Mouse (Mus musculus) G1E (cell line): ENCODE measurements around the gene Clybl. TPM values are rescaled to one million over a fixed set of nuclear protein-coding genes. Genes with fewer than 3 reads are reported as not detected.

ENCODE experiments used
- ATAC-seq: 2 replicates; pipeline ENCODE4 v1.8.0; 2016; ENCODE audit warnings: mild to moderate bottlenecking; ENCODE audit not compliant: insufficient number of reproducible peaks, poor library complexity, low FRiP score, severe bottlenecking; ENCODE audit errors: extremely low read depth
- DNase-seq: peaks from one replicate; pipeline ENCODE4 v3.0.0; 2012; ENCODE audit warnings: low spot score
- H3K27me3 ChIP-seq: 2 replicates; pipeline ENCODE4 v1.6.1; 2012; ENCODE audit warnings: mild to moderate bottlenecking, low read length, inconsistent platforms; ENCODE audit not compliant: insufficient read depth
- H3K36me3 ChIP-seq: replicated peaks from 2 replicates; pipeline ENCODE3; 2012; ENCODE audit warnings: mild to moderate bottlenecking, inconsistent platforms
- H3K4me1 ChIP-seq: 2 replicates; pipeline ENCODE4 v1.6.1; 2012; ENCODE audit warnings: low read depth, low read length, inconsistent platforms, mixed read lengths; ENCODE audit not compliant: insufficient read depth
- H3K4me3 ChIP-seq: 2 replicates; pipeline ENCODE4 v1.5.1; 2012; ENCODE audit warnings: low read depth, mild to moderate bottlenecking, inconsistent platforms, low read length, moderate library complexity, mixed read lengths
- H3K9me3 ChIP-seq: replicated peaks from 2 replicates; pipeline ENCODE4 v1.6.1; 2012; ENCODE audit warnings: inconsistent platforms
- CTCF ChIP-seq: IDR thresholded peaks from 2 replicates; pipeline ENCODE4 v1.5.1; 2012; ENCODE audit warnings: low read depth, low read length, inconsistent platforms, mixed read lengths
- GATA1 ChIP-seq: IDR thresholded peaks from 2 replicates; pipeline ENCODE4 v1.6.1; 2012; ENCODE audit warnings: borderline replicate concordance, low read length, inconsistent platforms, mixed read lengths
- GATA2 ChIP-seq: IDR thresholded peaks from 2 replicates; pipeline ENCODE4 v1.6.1; 2012; ENCODE audit warnings: low read depth, low read length, inconsistent platforms, borderline replicate concordance
- POLR2AphosphoS5 ChIP-seq: IDR thresholded peaks from 2 replicates; pipeline ENCODE4 v1.6.1; 2012; ENCODE audit warnings: low read depth, low read length, inconsistent platforms; ENCODE audit not compliant: insufficient replicate concordance
- TAL1 ChIP-seq: conservative IDR thresholded peaks from 2 replicates; pipeline ENCODE4 v1.6.1; 2012; ENCODE audit warnings: low read depth, low read length, inconsistent platforms, mixed read lengths
- polyA plus RNA-seq: library from polyadenylated mRNA; stranded (reverse); fragments of >175 nt; gene quantifications from 2 replicates; pipeline ENCODE4 v1.2.3, GENCODE M21; 2012
- total RNA-seq, 2 experiments: library from RNA; stranded (forward) in 1 of 2; stranded (reverse) in 1 of 2; fragments of 200-1000 nt in 1 of 2; fragments of >200 nt in 1 of 2; fragmentation: Nextera tagmentation in 1 of 2; gene quantifications; 2 replicates each; pipeline ENCODE4 v1.2.3; 2014 to 2017

Gene Clybl
- total and polyA plus RNA-seq, 3 experiments = 44.6 to 263 (median 45.1) TPM

DNA sequence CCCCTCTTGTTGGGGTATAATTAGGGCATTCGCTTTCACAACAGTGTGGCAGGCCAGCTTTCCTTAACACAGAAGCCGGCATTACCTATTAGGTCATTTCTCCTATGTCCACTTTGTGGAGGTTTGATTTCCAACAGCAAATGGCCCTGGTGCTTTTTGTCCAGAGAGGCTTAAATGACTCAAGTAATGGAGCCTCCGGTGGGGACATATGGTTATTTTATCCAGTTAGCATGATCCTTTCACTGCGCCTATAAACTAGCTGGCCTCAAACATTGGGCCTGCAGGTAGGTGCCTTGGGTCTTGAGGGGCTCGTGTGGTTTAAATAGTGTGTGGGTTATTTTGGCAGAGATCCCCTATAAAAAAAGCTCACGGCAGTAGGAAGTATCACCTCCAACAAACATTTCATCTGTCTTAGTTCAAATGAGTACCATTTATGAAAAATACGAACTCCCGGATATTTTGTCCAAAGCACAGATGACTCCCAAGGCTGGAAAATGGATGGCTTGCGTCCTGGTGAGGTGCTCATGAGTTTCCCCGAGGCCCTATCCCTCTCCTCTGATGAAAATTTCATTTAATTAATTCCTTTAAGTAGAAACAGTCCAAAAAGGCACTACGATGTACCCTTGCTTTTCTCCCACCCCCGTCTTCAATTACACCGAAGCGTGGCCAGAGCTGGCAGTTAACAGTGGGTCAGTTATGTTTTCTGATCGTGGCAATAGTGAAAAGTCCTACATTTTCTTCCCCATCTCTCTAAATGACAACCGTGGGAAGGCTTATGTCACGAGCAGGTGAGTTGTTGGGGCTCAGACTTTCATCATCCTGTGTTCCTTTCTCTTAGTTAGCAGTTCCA is 205.0 kb downstream of the Clybl start:
- Histone ChIP-seq H3K4me3 (no peak overlapping the region), H3K9me3 (no peaks in the 10 kb centered on the region), H3K36me3 (peaks cover 19% of the 10 kb centered on the region), H3K4me1 (no peaks in the 10 kb centered on the region), H3K27me3 (no peaks in the 10 kb centered on the region)
- no peak for ATAC-seq
- TF ChIP-seq GATA1 = no peak
- no peak for TF ChIP-seq TAL1
- TF ChIP-seq POLR2AphosphoS5 = no peak
- TF ChIP-seq GATA2 = no peak
- TF ChIP-seq CTCF = no peak
- DNase-seq = no peak

DNA sequence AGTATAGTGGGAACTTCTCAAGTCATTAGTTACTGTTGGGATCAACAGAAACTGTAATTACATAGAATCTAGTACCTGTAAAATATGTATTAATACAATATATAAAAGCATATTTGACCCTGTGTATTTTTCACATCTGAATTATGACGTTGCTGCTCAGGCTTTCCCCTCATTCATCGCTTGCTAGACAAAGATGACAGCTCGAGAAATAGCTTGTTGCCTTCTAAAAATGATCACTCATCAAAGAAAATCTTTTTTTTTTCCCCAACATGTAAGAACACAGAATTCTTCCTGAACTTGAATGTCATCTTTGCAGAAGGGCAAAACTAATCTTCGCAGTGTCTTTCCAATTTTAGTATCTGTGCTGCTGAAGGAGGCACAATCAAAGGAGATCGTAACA is 206.3 kb downstream of the Clybl start:
- no peak overlapping the region for H3K4me3 ChIP-seq

DNA sequence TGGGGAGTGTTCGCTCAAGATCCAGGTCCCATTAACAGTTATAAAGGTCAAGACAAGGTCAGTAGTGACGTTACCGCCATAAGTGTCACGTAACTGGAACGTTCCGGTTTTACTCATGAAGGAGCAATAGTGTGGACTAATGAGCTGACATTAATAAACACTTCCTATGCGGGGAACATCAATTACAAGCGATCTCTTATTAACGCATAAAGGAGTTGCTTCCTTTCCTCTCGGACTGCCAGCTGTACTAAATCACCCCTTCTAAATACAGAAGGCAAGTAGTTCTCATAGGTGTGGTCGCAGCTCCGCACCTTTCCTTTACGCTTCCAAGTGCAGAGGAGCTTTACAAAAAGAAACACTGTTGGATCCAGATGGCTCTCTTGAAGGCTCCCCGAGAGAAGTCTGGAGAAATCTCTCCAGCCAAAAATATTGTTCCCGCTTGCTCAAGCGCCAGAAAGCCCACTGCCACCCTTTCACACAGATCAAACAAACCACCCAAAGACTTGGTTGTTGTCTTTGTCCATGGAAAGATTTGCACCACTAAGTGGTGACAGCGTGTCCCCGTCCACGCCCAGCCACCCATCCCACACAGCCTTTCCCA is 207.0 kb downstream of the Clybl start:
- TF ChIP-seq GATA1 (no peak), CTCF (no peak), TAL1 (no peak)
- DNase-seq = no peak

More for the DNA sequence above, 206.3 kb downstream of the Clybl start:
- DNase-seq (no peak), ATAC-seq (no peak)
- no peaks in the 10 kb centered on the region for H3K9me3 ChIP-seq
- H3K27me3 ChIP-seq = no peaks in the 10 kb centered on the region
- H3K36me3 ChIP-seq = peaks cover 21% of the 10 kb centered on the region
- TF ChIP-seq TAL1 = no peak
- TF ChIP-seq GATA2 = no peak
- TF ChIP-seq CTCF = no peak
- TF ChIP-seq GATA1 = no peak
- H3K4me1 ChIP-seq = no peaks in the 10 kb centered on the region

DNA sequence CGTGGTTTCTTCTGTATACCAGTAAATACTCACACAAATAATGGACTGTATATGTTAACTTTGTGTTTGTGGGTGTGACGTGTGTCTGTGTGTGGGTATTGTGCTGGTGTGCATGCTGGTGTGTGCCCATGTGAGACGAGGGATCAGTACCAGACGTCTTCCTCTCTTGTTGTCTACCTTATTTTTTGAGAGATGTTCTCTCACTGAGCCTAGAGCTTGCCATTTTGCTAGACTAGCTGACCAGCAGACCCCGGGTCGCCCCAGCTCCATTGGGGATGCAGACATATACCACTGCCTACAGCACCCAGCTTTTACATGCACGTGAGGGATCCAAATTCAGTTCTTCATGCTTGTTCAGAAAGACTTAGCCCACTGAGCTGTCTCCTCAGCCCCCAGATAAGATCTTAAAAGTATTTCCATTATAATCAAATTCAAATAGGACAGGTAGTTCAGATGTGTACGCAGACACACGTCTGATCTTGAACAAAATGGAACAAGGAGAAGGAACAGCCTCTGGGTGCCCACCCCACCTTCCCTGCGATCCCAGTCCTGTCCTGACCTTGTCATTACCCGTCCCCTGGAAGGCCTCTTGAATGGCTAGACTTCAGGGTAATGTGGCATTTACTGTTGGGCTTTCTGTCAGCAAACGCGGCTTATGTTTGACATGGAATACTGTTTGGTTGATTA is 208.3 kb downstream of the Clybl start:
- Histone ChIP-seq H3K36me3 (peaks cover 20% of the 10 kb centered on the region), H3K27me3 (no peaks in the 10 kb centered on the region), H3K4me3 (no peak overlapping the region), H3K9me3 (no peaks in the 10 kb centered on the region), H3K4me1 (no peaks in the 10 kb centered on the region)
- ATAC-seq = no peak
- no peak for DNase-seq
- TF ChIP-seq GATA1 (no peak), POLR2AphosphoS5 (no peak), TAL1 (no peak), CTCF (no peak), GATA2 (no peak)

More for the DNA sequence above, 207.0 kb downstream of the Clybl start:
- no peak for ATAC-seq
- H3K4me3 ChIP-seq = no peak overlapping the region
- H3K4me1 ChIP-seq = no peaks in the 10 kb centered on the region
- no peaks in the 10 kb centered on the region for H3K27me3 ChIP-seq
- peaks cover 21% of the 10 kb centered on the region for H3K36me3 ChIP-seq
- no peaks in the 10 kb centered on the region for H3K9me3 ChIP-seq

DNA sequence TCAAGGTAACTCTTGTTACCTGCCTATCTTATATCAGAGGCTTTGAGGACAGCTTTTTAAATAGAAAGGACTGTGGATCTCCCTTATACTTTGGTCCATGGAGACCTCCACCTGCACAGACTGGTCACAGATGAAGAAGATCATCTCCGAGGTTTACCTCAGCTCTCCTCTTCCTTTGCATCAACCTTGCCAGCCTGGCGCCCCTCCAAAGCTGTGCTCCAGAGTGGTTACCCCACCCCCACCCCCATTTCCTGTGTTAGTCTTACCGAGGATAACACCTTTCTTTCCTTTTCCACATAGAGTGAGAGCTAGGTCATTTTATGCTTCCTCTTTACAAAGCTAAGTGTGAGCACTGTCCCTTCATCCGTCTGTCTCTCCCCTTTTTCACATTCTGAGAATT is 209.4 kb downstream of the Clybl start:
- TF ChIP-seq POLR2AphosphoS5 (no peak), TAL1 (no peak), GATA2 (no peak), CTCF (no peak), GATA1 (no peak)
- H3K27me3 ChIP-seq = no peaks in the 10 kb centered on the region
- no peaks in the 10 kb centered on the region for H3K4me1 ChIP-seq
- H3K9me3 ChIP-seq = no peaks in the 10 kb centered on the region
- H3K4me3 ChIP-seq = no peak overlapping the region
- DNase-seq (no peak), ATAC-seq (no peak)
- H3K36me3 ChIP-seq = peaks cover 22% of the 10 kb centered on the region

DNA sequence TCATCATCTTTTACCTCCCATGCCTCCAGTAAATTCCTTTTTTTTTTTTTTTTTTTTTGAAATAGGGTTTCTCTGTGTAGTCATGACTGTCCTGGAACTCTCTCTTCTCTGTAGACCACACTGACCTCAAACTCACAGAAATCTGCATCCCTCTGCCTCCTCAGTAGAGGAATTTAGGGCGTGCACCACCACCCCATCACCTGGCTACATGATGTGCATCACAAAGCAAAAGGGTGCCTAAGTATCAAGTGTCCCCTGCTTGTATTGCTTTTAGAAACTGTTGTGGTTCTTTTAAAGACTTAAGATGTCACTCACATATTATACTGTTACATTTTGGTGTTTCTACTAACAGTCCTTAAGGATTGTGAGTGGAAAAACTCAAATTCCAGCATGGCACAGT is 211.6 kb downstream of the Clybl start:
- no peak for DNase-seq
- no peaks in the 10 kb centered on the region for H3K9me3 ChIP-seq
- H3K4me1 ChIP-seq = no peaks in the 10 kb centered on the region
- no peak for TF ChIP-seq GATA1
- no peak for TF ChIP-seq TAL1
- H3K27me3 ChIP-seq = no peaks in the 10 kb centered on the region
- no peak for ATAC-seq
- no peak overlapping the region for H3K4me3 ChIP-seq
- H3K36me3 ChIP-seq = peaks cover 26% of the 10 kb centered on the region
